10 mouse cellular contexts compared by ENCODE assay signal in the genomic region with DNA sequence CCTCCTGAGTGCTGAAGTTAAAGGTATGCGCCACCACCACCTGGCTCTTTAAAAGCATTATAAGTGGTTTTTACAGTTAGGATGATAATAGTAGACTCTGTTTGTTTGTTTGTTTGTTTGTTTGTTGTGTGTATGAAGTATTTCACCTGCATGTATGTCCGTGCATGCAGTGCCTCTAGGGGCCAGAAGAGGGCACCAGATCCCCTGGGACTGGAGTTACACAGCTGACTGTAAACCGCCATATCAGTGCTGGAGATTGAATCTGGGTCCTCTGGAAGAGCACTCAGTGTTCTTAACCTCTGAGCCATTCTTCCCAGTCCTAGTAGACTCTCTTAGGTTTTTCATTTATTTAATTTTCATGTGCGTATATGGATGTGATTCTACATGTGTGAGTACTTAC. TPM values are rescaled to one million over a fixed set of nuclear protein-coding genes. Genes with fewer than 3 reads are reported as not detected.
A peak's percentile ranks its signal among the peaks of the same experiment; 100 is the strongest.
DNase-seq lines count a peak whose midpoint lies in the region; ATAC-seq and TF ChIP-seq lines count a peak whose summit lies in the region.
"Had no signal": no experiment of that assay in that cellular context is flagged by ENCODE, and none has a peak within 500 bp of the region (broad histone marks: within the 10 kb centered on the region; RNA-seq: fewer than 3 reads in every experiment).

No protein-coding gene starts in this region.

- no peak for ATAC-seq in intestine, postnatal 0 days
- no peak for ATAC-seq in intestine, embryonic 16.5 days
- 0 out of 2 replicates have a peak, but pooled peaks have one; percentile 56 for ATAC-seq in common myeloid progenitor, adult 5-6 weeks (replicated peaks; ENCODE audit: low read depth, poor library complexity, severe bottlenecking)
- ATAC-seq in cerebellum, adult (ENCODE audit: insufficient number of reproducible peaks, low FRiP score, low TSS enrichment): no peak

- in situ Hi-C loops in ES-E14 (cut with MboI; ENCODE audit: low sequenced_read_pairs in 2 of 2, unreplicated experiment in 2 of 2): no loop called here

- H3K4me1 ChIP-seq in intestine, postnatal 0 days (replicated peaks; ENCODE audit: control insufficient read depth, insufficient read depth, low read length): no peaks in the 10 kb centered on the region
- H3K4me1 ChIP-seq in intestine, embryonic 16.5 days (ENCODE audit: control insufficient read depth, insufficient read depth, low read length): no peaks in the 10 kb centered on the region
- no peaks in the 10 kb centered on the region for H3K4me1 ChIP-seq in ES-E14 (ENCODE audit: control insufficient read depth in 2 of 2, insufficient read depth in 2 of 2, low read length in 2 of 2, poor library complexity in 1 of 2)
- H3K4me1 ChIP-seq in spleen, adult 2 months (ENCODE audit: control insufficient read depth, insufficient read depth, insufficient read length): peaks cover 7% of the 10 kb centered on the region; the same call in 1 of the 2 replicates
- H3K4me1 ChIP-seq: embryonic facial prominence, embryonic 15.5 days had no signal

- DNase-seq in ES-E14 (ENCODE audit: low read depth, low spot score): peak; percentile 41
- peak in 1 of 2 experiments; percentile 50 for DNase-seq in spleen, adult 2 months (ENCODE audit: low read depth in 1 of 2, low spot score in 2 of 2)
- no peak for DNase-seq in layer of hippocampus, postnatal 10 days (ENCODE audit: low spot score in 2 of 2)
- no peak for DNase-seq in right cerebral cortex, postnatal 25 days

- no peak overlapping the region for H3K4me3 ChIP-seq in intestine, postnatal 0 days (ENCODE audit: low read depth, low read length)
- no peak overlapping the region for H3K4me3 ChIP-seq in intestine, embryonic 16.5 days (ENCODE audit: low read length)
- no peak overlapping the region for H3K4me3 ChIP-seq in ES-E14 (ENCODE audit: insufficient read depth in 1 of 2, low read depth in 1 of 2, low read length in 2 of 2, poor library complexity in 1 of 2, severe bottlenecking in 1 of 2)
- H3K4me3 ChIP-seq in spleen, adult 2 months (ENCODE audit: extremely low read depth, insufficient read depth, insufficient read length): no peak overlapping the region
- H3K4me3 ChIP-seq: embryonic facial prominence, embryonic 15.5 days had no signal

- no peak overlapping the region for H3K27ac ChIP-seq in intestine, postnatal 0 days (ENCODE audit: low read depth, low read length)
- no peak overlapping the region for H3K27ac ChIP-seq in intestine, embryonic 16.5 days (ENCODE audit: low read length)
- no peak overlapping the region for H3K27ac ChIP-seq in ES-E14 (ENCODE audit: insufficient read depth, low read depth, low read length, poor library complexity, severe bottlenecking)
- H3K27ac ChIP-seq in spleen, adult 2 months (ENCODE audit: insufficient read depth, low read length): no peak overlapping the region
- H3K27ac ChIP-seq: embryonic facial prominence, embryonic 15.5 days had no signal

- no peak overlapping the region for H3K9ac ChIP-seq in intestine, postnatal 0 days (ENCODE audit: low read depth, low read length)
- no peak overlapping the region for H3K9ac ChIP-seq in intestine, embryonic 16.5 days (ENCODE audit: low read depth, low read length)
- H3K9ac ChIP-seq in ES-E14 (ENCODE audit: insufficient read depth, low read depth, low read length, poor library complexity, severe bottlenecking): no peak overlapping the region
- H3K9ac ChIP-seq: embryonic facial prominence, embryonic 15.5 days had no signal

- TF ChIP-seq POLR2A in spleen, adult 2 months (IDR thresholded peaks at IDR 0.05; ENCODE audit: low read depth, low read length): no peak

- peak; percentile 71 for TF ChIP-seq CTCF in intestine, postnatal 0 days (IDR thresholded peaks at IDR 0.05; ENCODE audit: low read depth)
- peak; percentile 37; the same call in 1 of the 2 replicates for TF ChIP-seq CTCF in spleen, adult 2 months (IDR thresholded peaks at IDR 0.05; ENCODE audit: extremely low read depth, insufficient read depth, insufficient read length, insufficient replicate concordance)

- no peaks in the 10 kb centered on the region for H3K36me3 ChIP-seq in intestine, postnatal 0 days (ENCODE audit: control insufficient read depth, insufficient read depth)
- H3K36me3 ChIP-seq in intestine, embryonic 16.5 days (ENCODE audit: control insufficient read depth, insufficient read depth, low read length): no peaks in the 10 kb centered on the region
- H3K36me3 ChIP-seq in ES-E14 (ENCODE audit: control insufficient read depth, insufficient read depth, low read length, poor library complexity, severe bottlenecking): no peaks in the 10 kb centered on the region
- no peaks in the 10 kb centered on the region for H3K36me3 ChIP-seq in spleen, adult 2 months (ENCODE audit: control insufficient read depth, insufficient read depth, low read length)
- H3K36me3 ChIP-seq: embryonic facial prominence, embryonic 15.5 days had no signal

- 74% methylated on average over 4 of the region's 4 CpGs for WGBS in intestine, postnatal 0 days
- WGBS in intestine, embryonic 16.5 days: 72% methylated on average over 4 of the region's 4 CpGs
- WGBS in spleen, adult 2 months: 72% methylated on average over 4 of the region's 4 CpGs

- no peaks in the 10 kb centered on the region for H3K9me3 ChIP-seq in intestine, postnatal 0 days (ENCODE audit: control insufficient read depth)
- no peaks in the 10 kb centered on the region for H3K9me3 ChIP-seq in intestine, embryonic 16.5 days (ENCODE audit: control insufficient read depth, low read length)
- no peaks in the 10 kb centered on the region for H3K9me3 ChIP-seq in ES-E14 (ENCODE audit: control insufficient read depth, insufficient read depth, low read depth, low read length)
- H3K9me3 ChIP-seq: embryonic facial prominence, embryonic 15.5 days had no signal

- no peaks in the 10 kb centered on the region for H3K27me3 ChIP-seq in intestine, postnatal 0 days (replicated peaks; ENCODE audit: control insufficient read depth, insufficient read depth, low read length)
- H3K27me3 ChIP-seq in intestine, embryonic 16.5 days (replicated peaks; ENCODE audit: control insufficient read depth, insufficient read depth, low read length): no peaks in the 10 kb centered on the region
- no peaks in the 10 kb centered on the region for H3K27me3 ChIP-seq in spleen, adult 2 months (ENCODE audit: control insufficient read depth, insufficient read depth, low read length)
- H3K27me3 ChIP-seq: embryonic facial prominence, embryonic 15.5 days had no signal

- no peak overlapping the region for H3K4me2 ChIP-seq in intestine, postnatal 0 days (replicated peaks; ENCODE audit: low read depth)
- no peak overlapping the region for H3K4me2 ChIP-seq in intestine, embryonic 16.5 days (ENCODE audit: low read depth, low read length)
- H3K4me2 ChIP-seq: embryonic facial prominence, embryonic 15.5 days had no signal

TF ChIP-seq in ES-E14, 5 proteins besides CTCF, POLR2A, EP300 and RAD21:
- TF ChIP-seq HCFC1 (IDR thresholded peaks at IDR 0.05; ENCODE audit: borderline replicate concordance, insufficient read depth, low read length) (no peak), MAFK (IDR thresholded peaks at IDR 0.05; ENCODE audit: insufficient read depth, low read depth, low read length) (no peak), ZC3H11A (IDR thresholded peaks at IDR 0.05; ENCODE audit: borderline replicate concordance, low read depth, low read length) (peak; percentile 54; the same call in 1 of the 2 replicates), CHD2 (IDR thresholded peaks at IDR 0.05; ENCODE audit: low read depth, low read length) (no peak)

RNA-seq across cellular contexts. Expression of gene Xpnpep2, which starts 13.9 kb away (rescaled TPM):
- polyA plus RNA-seq in intestine, postnatal 0 days (2015; fragmentation: Nextera tagmentation; extraction: Ambion mirVana): 3.9 and 4.4 TPM in 2 replicates
- 5.9 and 6.8 TPM in 2 replicates for polyA plus RNA-seq in intestine, embryonic 16.5 days (2015; fragmentation: Nextera tagmentation; extraction: Ambion mirVana)
- 0.58 and 1.6 TPM in 2 replicates for total RNA-seq in ES-E14 (2012; rRNA removed)
- total RNA-seq in common myeloid progenitor, adult 5-6 weeks (2017): not detected in 2 replicates
- 0.05 and 0.08 TPM in 2 replicates for polyA plus RNA-seq in spleen, adult 2 months (2012; rRNA removed)
- total RNA-seq in layer of hippocampus, postnatal 10 days (2021): under 1 TPM; 0.75 to 0.85 TPM
- polyA plus RNA-seq: liver, embryonic 16.5 days had no signal

RNA-seq across cellular contexts. Expression of gene Sash3, which starts 51.6 kb away (rescaled TPM):
- 1.5 and 2.1 TPM in 2 replicates for polyA plus RNA-seq in intestine, postnatal 0 days (2015; fragmentation: Nextera tagmentation; extraction: Ambion mirVana)
- polyA plus RNA-seq in intestine, embryonic 16.5 days (2015; fragmentation: Nextera tagmentation; extraction: Ambion mirVana): 3.8 and 3.9 TPM in 2 replicates
- 0.54 TPM in 1 of 2 replicates, not detected in the other for total RNA-seq in ES-E14 (2012; rRNA removed)
- total RNA-seq in common myeloid progenitor, adult 5-6 weeks (2017): 96.2 and 103 TPM in 2 replicates
- polyA plus RNA-seq in spleen, adult 2 months (2012; rRNA removed): 100 and 106 TPM in 2 replicates
- total RNA-seq in layer of hippocampus, postnatal 10 days (2021): 1 to 10 TPM; 1.0 to 1.7 TPM

Comparison
In these comparisons a context has a peak if more than half of its experiments do, and no peak if none do; other contexts are left out.
1. RNA of gene Sash3, which starts 51.6 kb away (total RNA-seq): 96.2 to 103 TPM in common myeloid progenitor, adult 5-6 weeks; 1.0 to 1.7 TPM in layer of hippocampus, postnatal 10 days and 0.54 TPM in ES-E14; every median in the first group is over 10 times any median in the second.